7 mouse cellular contexts compared by ENCODE assay signal in the genomic region with DNA sequence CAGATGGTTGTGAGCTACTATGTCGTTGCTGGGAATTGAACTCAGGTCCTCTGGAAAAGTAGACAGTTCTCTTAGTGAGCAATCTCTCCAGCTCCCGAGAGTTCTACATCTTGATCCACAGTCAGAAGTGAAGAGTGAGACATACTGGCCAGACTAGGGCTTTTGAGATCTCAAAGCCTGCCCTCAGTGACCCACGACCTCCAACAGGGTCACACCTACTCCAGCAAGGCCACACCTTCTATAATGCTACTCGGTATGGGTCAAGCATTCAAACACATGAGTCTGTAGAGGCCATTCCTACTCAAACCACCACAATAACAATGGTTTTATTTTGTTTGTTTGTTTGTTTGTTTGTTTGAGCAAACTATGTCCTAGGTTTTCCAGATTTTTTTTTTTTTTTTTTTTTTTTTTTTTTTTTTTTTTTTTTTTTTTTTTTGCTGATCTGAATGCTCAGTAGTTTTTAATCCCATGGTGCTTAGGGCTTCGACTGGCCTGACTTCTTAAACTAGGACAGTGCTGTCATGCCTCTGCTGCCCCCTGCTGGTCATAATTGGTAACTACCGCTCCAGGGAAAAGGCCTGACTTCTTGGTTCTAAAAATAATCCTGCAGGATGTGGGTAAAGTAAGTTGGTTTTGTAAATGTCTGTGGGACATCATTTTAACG. TPM values are rescaled to one million over a fixed set of nuclear protein-coding genes. Genes with fewer than 3 reads are reported as not detected.
DNase-seq lines count a peak whose midpoint lies in the region; ATAC-seq and TF ChIP-seq lines count a peak whose summit lies in the region.

No protein-coding gene starts in this region.

- no peak overlapping the region for H3K9ac ChIP-seq in forebrain, embryonic 15.5 days (replicated peaks)
- H3K9ac ChIP-seq in hindbrain, embryonic 16.5 days (ENCODE audit: low read depth, low read length), result no peak overlapping the region

- 54% methylated on average over 7 of the region's 7 CpGs for WGBS in forebrain, embryonic 15.5 days
- 51% methylated on average over 7 of the region's 7 CpGs for WGBS in hindbrain, embryonic 16.5 days
- WGBS in spleen, adult 2 months, result 47% methylated on average over 7 of the region's 7 CpGs

- CTCF ChIA-PET in Patski (lab: Charles Lee), result interaction anchor here (0.7 to 1.7 kb wide), 5 partner anchors 13 to 335 kb away, joined by 3 to 11 read pairs (median 3); a partner anchor contains a TSS

- intact Hi-C loops in left cerebral cortex, adult 2 months (cut with DNase I), result loop anchor here (1.0 to 5.0 kb wide), 4 partner anchors 77 to 478 kb away; a partner anchor contains a TSS

- peak; percentile 82 for TF ChIP-seq CTCF in Patski (IDR thresholded peaks at IDR 0.05)
- TF ChIP-seq CTCF in left cerebral cortex, adult 2 months (IDR thresholded peaks at IDR 0.05), result peak; percentile 82
- peak; percentile 78; the same call in 1 of the 2 replicates for TF ChIP-seq CTCF in spleen, adult 2 months (IDR thresholded peaks at IDR 0.05; ENCODE audit: extremely low read depth, insufficient read depth, insufficient read length, insufficient replicate concordance)

- peak; percentile 60 for ATAC-seq in Patski
- peak; percentile 61 for ATAC-seq in forebrain, embryonic 15.5 days (replicated peaks)
- ATAC-seq in hindbrain, embryonic 16.5 days, result peak; percentile 63; the same call in 1 of the 2 replicates

- H3K4me2 ChIP-seq in forebrain, embryonic 15.5 days (replicated peaks), result no peak overlapping the region
- H3K4me2 ChIP-seq in hindbrain, embryonic 16.5 days (ENCODE audit: low read length), result no peak overlapping the region

- H3K36me3 ChIP-seq in forebrain, embryonic 15.5 days, result no peaks in the 10 kb centered on the region
- H3K36me3 ChIP-seq in hindbrain, embryonic 16.5 days (ENCODE audit: control insufficient read depth, insufficient read depth, low read length), result no peaks in the 10 kb centered on the region
- peaks cover 6% of the 10 kb centered on the region for H3K36me3 ChIP-seq in megakaryocyte, embryonic 14.5 days (replicated peaks; ENCODE audit: low read length)
- H3K36me3 ChIP-seq in spleen, adult 2 months (ENCODE audit: control insufficient read depth, insufficient read depth, low read length), result no peaks in the 10 kb centered on the region

- H3K27me3 ChIP-seq in Patski, result no peaks in the 10 kb centered on the region
- no peaks in the 10 kb centered on the region for H3K27me3 ChIP-seq in forebrain, embryonic 15.5 days
- H3K27me3 ChIP-seq in hindbrain, embryonic 16.5 days (replicated peaks; ENCODE audit: control insufficient read depth, insufficient read depth, low read length), result no peaks in the 10 kb centered on the region
- H3K27me3 ChIP-seq in megakaryocyte, embryonic 14.5 days (replicated peaks), result no peaks in the 10 kb centered on the region
- H3K27me3 ChIP-seq in spleen, adult 2 months (ENCODE audit: control insufficient read depth, insufficient read depth, low read length), result no peaks in the 10 kb centered on the region

- POLR2A ChIA-PET in Patski (lab: Charles Lee), result no interaction called here

- no peak for TF ChIP-seq POLR2A in spleen, adult 2 months (IDR thresholded peaks at IDR 0.05; ENCODE audit: low read depth, low read length)

- H3K9me3 ChIP-seq in forebrain, embryonic 15.5 days, result no peaks in the 10 kb centered on the region
- no peaks in the 10 kb centered on the region for H3K9me3 ChIP-seq in hindbrain, embryonic 16.5 days (ENCODE audit: control insufficient read depth, low read length)
- peaks cover 3% of the 10 kb centered on the region for H3K9me3 ChIP-seq in megakaryocyte, embryonic 14.5 days

- no peak for DNase-seq in Patski (ENCODE audit: low read depth, low spot score)
- DNase-seq in c-Kit-positive CD71-positive TER-119-negative erythroid progenitor cells, embryonic 14.5 days (ENCODE audit: low read depth), result peak; percentile 56
- peak; percentile 81 to 86 for DNase-seq in left cerebral cortex, adult 2 months (ENCODE audit: extremely low spot score in 1 of 2, low spot score in 2 of 2)
- DNase-seq in spleen, adult 2 months (ENCODE audit: low read depth in 1 of 2, low spot score in 2 of 2), result peak; percentile 52 to 77

- H3K4me1 ChIP-seq in forebrain, embryonic 15.5 days, result no peaks in the 10 kb centered on the region
- H3K4me1 ChIP-seq in hindbrain, embryonic 16.5 days (ENCODE audit: control insufficient read depth, insufficient read depth, low read depth, low read length), result no peaks in the 10 kb centered on the region
- H3K4me1 ChIP-seq in megakaryocyte, embryonic 14.5 days, result peaks cover 51% of the 10 kb centered on the region
- no peaks in the 10 kb centered on the region for H3K4me1 ChIP-seq in spleen, adult 2 months (ENCODE audit: control insufficient read depth, insufficient read depth, insufficient read length)

- H3K4me3 ChIP-seq in forebrain, embryonic 15.5 days, result no peak overlapping the region
- H3K4me3 ChIP-seq in hindbrain, embryonic 16.5 days (ENCODE audit: low read length), result no peak overlapping the region
- H3K4me3 ChIP-seq in left cerebral cortex, adult 2 months, result no peak overlapping the region
- H3K4me3 ChIP-seq in megakaryocyte, embryonic 14.5 days (replicated peaks), result peak overlapping the region; percentile 84
- no peak overlapping the region for H3K4me3 ChIP-seq in spleen, adult 2 months (ENCODE audit: extremely low read depth, insufficient read depth, insufficient read length)

- no peak overlapping the region for H3K27ac ChIP-seq in forebrain, embryonic 15.5 days (replicated peaks)
- H3K27ac ChIP-seq in hindbrain, embryonic 16.5 days (ENCODE audit: low read depth, low read length), result no peak overlapping the region
- no peak overlapping the region for H3K27ac ChIP-seq in left cerebral cortex, adult 2 months
- H3K27ac ChIP-seq in spleen, adult 2 months (ENCODE audit: insufficient read depth, low read length), result no peak overlapping the region

- in situ Hi-C loops in Patski (cut with MboI; ENCODE audit: low pct_unique_long_range_greater_than_20kb), result loop anchor here (5.0 kb wide), 2 partner anchors 318 to 483 kb away; no protein-coding TSS in a partner anchor

RNA-seq across cellular contexts. Expression of a gene that starts 12.1 kb away (rescaled TPM):
- 5.6 TPM for polyA plus RNA-seq in Patski (2021)
- 4.0 and 4.1 TPM in 2 replicates for polyA plus RNA-seq in forebrain, embryonic 15.5 days (2015; fragmentation: Nextera tagmentation; extraction: Ambion mirVana)
- 1.9 and 2.8 TPM in 2 replicates for polyA plus RNA-seq in hindbrain, embryonic 16.5 days (2015; fragmentation: Nextera tagmentation; extraction: Ambion mirVana)
- 1 to 10 TPM; 3.7 to 3.9 TPM for total RNA-seq in left cerebral cortex, adult 2 months (2021)
- polyA plus RNA-seq in megakaryocyte, embryonic 14.5 days (2012; ENCODE audit: insufficient read depth, low replicate concordance), result 0.60 and 4.5 TPM in 2 replicates
- polyA plus RNA-seq in spleen, adult 2 months (2012; rRNA removed), result 9.3 and 11.8 TPM in 2 replicates
